In the genomic region with DNA sequence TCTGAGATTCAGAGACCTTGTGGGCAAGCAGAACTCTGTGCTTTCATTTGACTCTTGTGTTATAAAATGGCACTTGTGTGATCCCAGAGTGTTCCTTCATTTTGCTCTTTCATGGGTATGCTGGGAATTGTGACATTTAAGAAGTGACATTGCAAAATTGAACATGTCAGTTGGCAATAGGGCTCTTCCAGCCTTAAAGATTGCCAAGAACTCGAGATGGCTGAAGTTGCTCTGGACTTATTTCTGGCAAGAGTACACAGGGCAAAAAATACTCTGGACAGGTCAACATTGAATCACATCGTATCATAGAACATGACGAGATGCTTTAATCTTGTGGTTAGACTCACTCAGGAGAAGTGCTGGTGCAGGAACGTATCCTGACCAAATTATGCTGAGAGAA, we compare ENCODE assay signal across 26 mouse cellular contexts. TPM values are rescaled to one million over a fixed set of nuclear protein-coding genes. Genes with fewer than 3 reads are reported as not detected.
DNase-seq lines count a peak whose midpoint lies in the region; ATAC-seq and TF ChIP-seq lines count a peak whose summit lies in the region.
"Had no signal": no experiment of that assay in that cellular context is flagged by ENCODE, and none has a peak within 500 bp of the region (broad histone marks: within the 10 kb centered on the region; RNA-seq: fewer than 3 reads in every experiment).

No protein-coding gene starts in this region.

- intact Hi-C loops in gastrocnemius, adult 2 months (cut with DNase I), result no loop called here

- H3K79me2 ChIP-seq in liver, adult 2 months (ENCODE audit: control insufficient read depth, insufficient read depth, low read length), result no peaks in the 10 kb centered on the region

- TF ChIP-seq POLR2A in liver, adult 2 months (IDR thresholded peaks at IDR 0.05; ENCODE audit: extremely low read depth, insufficient read depth, low read length), result no peak

- no peaks in the 10 kb centered on the region for H3K27me3 ChIP-seq in liver, adult 2 months (ENCODE audit: control insufficient read depth, insufficient read depth, low read length)
- H3K27me3 ChIP-seq in liver, embryonic 12.5 days (replicated peaks), result no peaks in the 10 kb centered on the region
- H3K27me3 ChIP-seq: CH12.LX; embryonic facial prominence, embryonic 12.5 days; forebrain, embryonic 13.5 days; forebrain, embryonic 15.5 days had no signal

- no peaks in the 10 kb centered on the region for H3K9me3 ChIP-seq in liver, embryonic 12.5 days (replicated peaks)
- H3K9me3 ChIP-seq: embryonic facial prominence, embryonic 10.5 days; embryonic facial prominence, embryonic 12.5 days; forebrain, embryonic 13.5 days; forebrain, embryonic 15.5 days; G1E had no signal

- TF ChIP-seq CTCF in gastrocnemius, adult 2 months (IDR thresholded peaks at IDR 0.05), result no peak
- TF ChIP-seq CTCF in liver, adult 2 months (IDR thresholded peaks at IDR 0.05; ENCODE audit: low read depth, low read length), result no peak

- no peak overlapping the region for H3K4me3 ChIP-seq in gastrocnemius, adult 2 months
- H3K4me3 ChIP-seq in liver, adult 2 months (ENCODE audit: insufficient read depth, low read depth, low read length), result no peak overlapping the region
- H3K4me3 ChIP-seq in liver, embryonic 12.5 days, result no peak overlapping the region
- H3K4me3 ChIP-seq: embryonic facial prominence, embryonic 10.5 days; embryonic facial prominence, embryonic 12.5 days; forebrain, embryonic 13.5 days; forebrain, embryonic 15.5 days had no signal

- peaks cover 4% of the 10 kb centered on the region; the same call in 1 of the 2 replicates for H3K4me1 ChIP-seq in liver, adult 2 months (ENCODE audit: control insufficient read depth, insufficient read depth, low read length)
- no peaks in the 10 kb centered on the region for H3K4me1 ChIP-seq in liver, embryonic 12.5 days
- H3K4me1 ChIP-seq: embryonic facial prominence, embryonic 10.5 days; embryonic facial prominence, embryonic 12.5 days; forebrain, embryonic 13.5 days; forebrain, embryonic 15.5 days had no signal

- H3K9ac ChIP-seq in liver, adult 2 months (ENCODE audit: low read depth, low read length), result no peak overlapping the region
- no peak overlapping the region for H3K9ac ChIP-seq in liver, embryonic 12.5 days
- H3K9ac ChIP-seq: embryonic facial prominence, embryonic 12.5 days; forebrain, embryonic 13.5 days; forebrain, embryonic 15.5 days had no signal

- peak overlapping the region; percentile 83 for H3K27ac ChIP-seq in gastrocnemius, adult 2 months
- H3K27ac ChIP-seq in liver, adult 2 months (replicated peaks; ENCODE audit: insufficient read depth, low read depth, low read length), result no peak overlapping the region
- no peak overlapping the region for H3K27ac ChIP-seq in liver, embryonic 12.5 days
- H3K27ac ChIP-seq: embryonic facial prominence, embryonic 10.5 days; embryonic facial prominence, embryonic 12.5 days; forebrain, embryonic 13.5 days; forebrain, embryonic 15.5 days had no signal

- no peak for ATAC-seq in liver, embryonic 12.5 days
- ATAC-seq in inflammation-experienced regulatory T-cells, adult 6 months, result no peak
- ATAC-seq: activated CD4-positive, CD25-positive, alpha-beta regulatory T cell, adult 4 months; CD4-positive, CD25-positive, alpha-beta regulatory T cell, adult 4 months; forebrain, embryonic 13.5 days; forebrain, embryonic 15.5 days; Patski had no signal

- WGBS in liver, adult 2 months, result 28% methylated on average over 4 of the region's 4 CpGs
- WGBS in liver, embryonic 12.5 days (ENCODE audit: insufficient replicate concordance), result 70% methylated on average over 4 of the region's 4 CpGs

- no peak for DNase-seq in gastrocnemius, adult 2 months
- no peak for DNase-seq in gastrocnemius, postnatal 10 days
- peak; percentile 78 for DNase-seq in liver, adult 2 months (ENCODE audit: extremely low read depth, low read depth, low spot score)
- peak; percentile 39 for DNase-seq in adipocyte (ENCODE audit: low spot score)
- DNase-seq in skeletal muscle tissue, adult 2 months (ENCODE audit: low read depth, low spot score), result peak; percentile 57
- DNase-seq: adrenal gland, adult 2 months; adrenal gland, postnatal 10 days; adrenal gland, postnatal 25 days; B cell, adult 2 months; cerebellum, adult 11-12 months; cerebellum, adult 2 months; cerebellum, adult 9-10 months; cerebellum, postnatal 10 days; cerebellum, postnatal 25 days had no signal

- no peaks in the 10 kb centered on the region for H3K36me3 ChIP-seq in liver, adult 2 months (ENCODE audit: control insufficient read depth, insufficient read depth, low read length)
- H3K36me3 ChIP-seq in liver, embryonic 12.5 days, result no peaks in the 10 kb centered on the region
- H3K36me3 ChIP-seq: embryonic facial prominence, embryonic 10.5 days; embryonic facial prominence, embryonic 12.5 days; forebrain, embryonic 15.5 days; G1E had no signal

- H3K4me2 ChIP-seq in liver, embryonic 12.5 days, result no peak overlapping the region
- H3K4me2 ChIP-seq: embryonic facial prominence, embryonic 12.5 days; forebrain, embryonic 13.5 days; forebrain, embryonic 15.5 days had no signal

RNA-seq across cellular contexts. Expression of gene Fhl1, which starts 41.7 kb away (rescaled TPM):
- total RNA-seq in gastrocnemius, adult 2 months (2021), result 1,000 to 10,000 TPM in 1 of 2 experiments, 100 to 1,000 TPM in 1; 673 to 2,064 TPM
- 1,000 to 10,000 TPM; 1,223 to 1,283 TPM for total RNA-seq in gastrocnemius, postnatal 10 days (2021)
- 7.2 and 8.5 TPM in 2 replicates for total RNA-seq in liver, adult 2 months (2014; rRNA removed)
- 6.6 and 7.0 TPM in 2 replicates for polyA plus RNA-seq in liver, adult 2 months (2012; rRNA removed)
- 12.4 and 13.5 TPM in 2 replicates for polyA plus RNA-seq in liver, embryonic 12.5 days (2016; fragmentation: Nextera tagmentation; extraction: Ambion mirVana)
- polyA plus RNA-seq in inflammation-experienced regulatory T-cells, adult 6 months (2017; shearing (Covaris generic)), result not detected
- total RNA-seq: CH12.LX had no signal
- polyA plus RNA-seq: activated CD4-positive, CD25-positive, alpha-beta regulatory T cell, adult 4 months; CD4-positive, CD25-positive, alpha-beta regulatory T cell, adult 4 months; G1E had no signal

RNA-seq across cellular contexts. Expression of gene Map7d3, which starts 48.8 kb away (rescaled TPM):
- total RNA-seq in gastrocnemius, adult 2 months (2021), result under 1 TPM; 0.18 to 0.25 TPM
- 1 to 10 TPM in 1 of 2 experiments, under 1 TPM in 1; 0.99 to 1.6 TPM for total RNA-seq in gastrocnemius, postnatal 10 days (2021)
- 0.07 and 0.09 TPM in 2 replicates for total RNA-seq in liver, adult 2 months (2014; rRNA removed)
- polyA plus RNA-seq in liver, adult 2 months (2012; rRNA removed), result not detected in 2 replicates
- polyA plus RNA-seq in liver, embryonic 12.5 days (2016; fragmentation: Nextera tagmentation; extraction: Ambion mirVana), result 1.0 and 1.4 TPM in 2 replicates
- polyA plus RNA-seq in inflammation-experienced regulatory T-cells, adult 6 months (2017; shearing (Covaris generic)), result under 1 TPM in 2 of 3 experiments, not detected in 1; 0.16 to 0.35 TPM
- total RNA-seq: CH12.LX, G1E had no signal
- polyA plus RNA-seq: adrenal gland, adult 2 months; cerebellum, adult 2 months; cortical plate, adult 2 months; G1E had no signal

Comparison
In these comparisons a context has a peak if more than half of its experiments do, and no peak if none do; other contexts are left out.
1. DNase-seq: peak in liver, adult 2 months (single experiment), adipocyte (single experiment) and skeletal muscle tissue, adult 2 months (single experiment); none in gastrocnemius, adult 2 months (single experiment) and gastrocnemius, postnatal 10 days (single experiment).
2. RNA of gene Fhl1, which starts 41.7 kb away (total RNA-seq): 673 to 2,064 TPM in gastrocnemius, adult 2 months and 1,223 to 1,283 TPM in gastrocnemius, postnatal 10 days; 7.2 to 8.5 TPM in liver, adult 2 months; every median in the first group is over 10 times any median in the second.